Mouse (Mus musculus) lung, postnatal 14 days (tissue): ENCODE results near the gene Gm49393.
A peak's percentile ranks its signal among the peaks of the same experiment; 100 is the strongest.
"Not testable (repeated sequence)": the region's sequence is repeated elsewhere in the genome, so short reads cannot be mapped to it uniquely, and the experiment has no call there.

Experiments used
- DNase-seq: peaks from one replicate; pipeline ENCODE4 v3.0.0; 2021

The Gm49393 gene

GRCm38 (mm10) chr13:60935490-60935889 lies at the start of gene Gm49393:
Gm49393 (minus strand) TSS chr13:60935590.
- DNase-seq, result not testable (repeated sequence)

GRCm38 (mm10) chr13:60972319-60972718 lies 36.9 kb upstream of the Gm49393 start:
- not testable (repeated sequence) for DNase-seq

GRCm38 (mm10) chr13:60963985-60964384 lies 28.6 kb upstream of the Gm49393 start:
- DNase-seq, result not testable (repeated sequence)

- peak; percentile 3 for DNase-seq
Observed at GRCm38 (mm10) chr13:60961706-60962105, 26.3 kb upstream of the Gm49393 start.

- not testable (repeated sequence) for DNase-seq
Observed at GRCm38 (mm10) chr13:60941884-60942283, 6.5 kb upstream of the Gm49393 start, which contains the start of gene Tpbpa. Tpbpa (minus strand) TSS chr13:60941984.

- peak; percentile 52 for DNase-seq
Observed at GRCm38 (mm10) chr13:60936500-60936901, 1.1 kb upstream of the Gm49393 start, which contains the start of the genes Gm49391 and Ctla2a. Gm49391 (minus strand) TSS chr13:60936571. Ctla2a (minus strand) TSS chr13:60936625.

- not testable (repeated sequence) for DNase-seq
Observed at GRCm38 (mm10) chr13:60904780-60905179, 30.6 kb downstream of the Gm49393 start, which contains the start of gene Tpbpb. Tpbpb (minus strand) TSS chr13:60904880.

- peak; percentile 55 for DNase-seq
Observed at GRCm38 (mm10) chr13:60897328-60897727, 38.1 kb downstream of the Gm49393 start, which contains the start of gene Ctla2b. Ctla2b (minus strand) TSS chr13:60897447.

GRCm38 (mm10) chr13:60896794-60897193 lies 38.6 kb downstream of the Gm49393 start, which contains the start of gene Gm49392:
Gm49392 (minus strand) TSS chr13:60896894.
- DNase-seq, result not testable (repeated sequence)

- no peak for DNase-seq
Observed at GRCm38 (mm10) chr13:60895406-60896160, 39.8 kb downstream of the Gm49393 start.

GRCm38 (mm10) chr13:60892301-60892700 lies 43.1 kb downstream of the Gm49393 start:
- DNase-seq, result no peak

GRCm38 (mm10) chr13:60864281-60864680 lies 71.1 kb downstream of the Gm49393 start, which contains the start of gene 4930486L24Rik:
4930486L24Rik (minus strand) TSS chr13:60864475.
- no peak for DNase-seq

- DNase-seq, result peak; percentile 21
Observed at GRCm38 (mm10) chr13:60848241-60849120, 86.9 kb downstream of the Gm49393 start.

- DNase-seq, result no peak
Observed at GRCm38 (mm10) chr13:60843153-60843552, 92.2 kb downstream of the Gm49393 start.

- no peak for DNase-seq
Observed at GRCm38 (mm10) chr13:60842703-60843102, 92.7 kb downstream of the Gm49393 start.

GRCm38 (mm10) chr13:60839353-60839902 lies 96.0 kb downstream of the Gm49393 start:
- DNase-seq, result no peak

- peak; percentile 54 for DNase-seq
Observed at GRCm38 (mm10) chr13:60826052-60826451, 109.3 kb downstream of the Gm49393 start.

GRCm38 (mm10) chr13:60820486-60821175 lies 114.8 kb downstream of the Gm49393 start:
- DNase-seq, result no peak

- peak; percentile 69 for DNase-seq
Observed at GRCm38 (mm10) chr13:60819469-60819868, 115.9 kb downstream of the Gm49393 start.

GRCm38 (mm10) chr13:60813722-60814121 lies 121.7 kb downstream of the Gm49393 start:
- no peak for DNase-seq

- no peak for DNase-seq
Observed at GRCm38 (mm10) chr13:60812768-60813167, 122.6 kb downstream of the Gm49393 start.

- DNase-seq, result no peak
Observed at GRCm38 (mm10) chr13:60809690-60810089, 125.7 kb downstream of the Gm49393 start.
